Mouse (Mus musculus) thymus, adult 2 months (tissue): ENCODE results near the gene Olfr270. TPM values are rescaled to one million over a fixed set of nuclear protein-coding genes. Genes with fewer than 3 reads are reported as not detected.

Experiments used
- DNase-seq: peaks from one replicate; pipeline ENCODE4 v3.0.0; 2021
- H3K27ac ChIP-seq: fragments of 200-500 bp; 2 replicates; pipeline ENCODE4 v1.5.1; 2012; ENCODE audit warnings: low read length, control low read depth; ENCODE audit not compliant: control insufficient read depth, insufficient read depth
- H3K27me3 ChIP-seq: fragments of 200-500 bp; 2 replicates; pipeline ENCODE4 v1.6.1; 2012; ENCODE audit warnings: mild to moderate bottlenecking, low read length, moderate library complexity, mixed read lengths; ENCODE audit not compliant: control insufficient read depth, insufficient read depth
- H3K36me3 ChIP-seq: fragments of 200-500 bp; 2 replicates; pipeline ENCODE4 v1.6.1; 2012; ENCODE audit warnings: mild to moderate bottlenecking, low read length, moderate library complexity; ENCODE audit not compliant: control insufficient read depth, insufficient read depth
- H3K4me1 ChIP-seq: fragments of 200-500 bp; replicated peaks from 2 replicates; pipeline ENCODE4 v1.6.1; 2012; ENCODE audit warnings: low read length; ENCODE audit not compliant: control insufficient read depth, insufficient read depth
- H3K4me3 ChIP-seq: fragments of 200-500 bp; 2 replicates; pipeline ENCODE4 v1.5.1; 2012; ENCODE audit warnings: mild to moderate bottlenecking, low read length, control low read depth, moderate library complexity; ENCODE audit not compliant: control insufficient read depth, insufficient read depth
- CTCF ChIP-seq: fragments of 200-500 bp; IDR thresholded peaks from 2 replicates; pipeline ENCODE4 v1.5.1; 2012; ENCODE audit warnings: mild to moderate bottlenecking, control low read depth, low read length, moderate library complexity, borderline replicate concordance; ENCODE audit not compliant: control insufficient read depth, poor library complexity, insufficient read depth; ENCODE audit errors: extremely low read depth
- POLR2A ChIP-seq: fragments of 200-500 bp; IDR thresholded peaks from 2 replicates; pipeline ENCODE4 v1.6.1; 2012; ENCODE audit warnings: mild to moderate bottlenecking, low read length, control low read depth, moderate library complexity; ENCODE audit not compliant: control insufficient read depth, poor library complexity, insufficient read depth; ENCODE audit errors: extremely low read depth
- WGBS: fragments of 180-500 bp; shearing (Covaris S2); methylation state at CpG from one replicate; pipeline ENCODE4 v1.1.7; 2018; 5-methylcytosine and 5-hydroxymethylcytosine counted together
- polyA plus RNA-seq: library from polyadenylated mRNA; depleted of rRNA; stranded (reverse); fragments of >200 nt; gene quantifications from 2 replicates; pipeline ENCODE4 v1.2.3, GENCODE M21; 2012

Olfr270 gene
- polyA plus RNA-seq, 1 experiment: not detected

GRCm38 (mm10) chr4:52958693-52959092, 5.7 kb upstream of the Olfr270 start:
- TF ChIP-seq CTCF (no peak), POLR2A (no peak)
- Histone ChIP-seq H3K4me1 (no peaks in the 10 kb centered on the region), H3K36me3 (no peaks in the 10 kb centered on the region), H3K27ac (no peak overlapping the region), H3K4me3 (no peak overlapping the region), H3K27me3 (no peaks in the 10 kb centered on the region)
- WGBS: 38% methylated on average over 4 of the region's 4 CpGs
- DNase-seq: peak; percentile 3

GRCm38 (mm10) chr4:52985216-52985615, 20.9 kb downstream of the Olfr270 start:
- 78% methylated on average over 2 of the region's 2 CpGs for WGBS

GRCm38 (mm10) chr4:52986266-52986665, 21.9 kb downstream of the Olfr270 start:
- H3K27ac ChIP-seq: no peak overlapping the region
- TF ChIP-seq POLR2A: no peak
- TF ChIP-seq CTCF: no peak
- no peaks in the 10 kb centered on the region for H3K4me1 ChIP-seq
- DNase-seq: no peak
- H3K27me3 ChIP-seq: no peaks in the 10 kb centered on the region
- H3K4me3 ChIP-seq: no peak overlapping the region
- 96% methylated on average over 2 of the region's 2 CpGs for WGBS
- H3K36me3 ChIP-seq: no peaks in the 10 kb centered on the region

More at GRCm38 (mm10) chr4:52985216-52985615, 20.9 kb downstream of the Olfr270 start:
- DNase-seq: no peak
- Histone ChIP-seq H3K27me3 (no peaks in the 10 kb centered on the region), H3K27ac (no peak overlapping the region), H3K4me1 (no peaks in the 10 kb centered on the region), H3K36me3 (no peaks in the 10 kb centered on the region), H3K4me3 (no peak overlapping the region)
- TF ChIP-seq POLR2A (no peak), CTCF (no peak)

DNA sequence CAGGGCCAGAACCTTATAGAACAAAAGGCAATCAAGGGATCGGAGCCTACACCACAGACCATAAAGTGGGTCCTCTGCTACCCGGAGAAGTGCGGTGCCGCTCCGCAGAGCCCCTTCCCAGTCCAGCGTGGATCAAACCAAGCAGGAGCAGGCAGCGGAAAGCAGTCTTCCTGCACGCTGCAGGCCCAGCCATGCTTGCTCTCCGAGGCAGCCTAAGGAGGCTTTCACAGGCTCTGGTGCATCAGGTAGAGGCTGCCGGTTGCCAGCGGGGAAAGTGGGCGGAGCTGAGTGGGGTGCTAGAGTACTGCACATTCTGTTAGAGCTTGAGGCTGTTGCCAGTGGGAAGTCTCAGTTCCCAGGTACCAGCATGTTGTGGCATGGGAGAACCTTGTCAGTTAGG, 24.9 kb downstream of the Olfr270 start, which contains the start of gene Nipsnap3a:
Nipsnap3a (plus strand) TSS at position 25 of the 400 bp plus-strand sequence.
- TF ChIP-seq CTCF (no peak), POLR2A (no peak)
- H3K36me3 ChIP-seq: no peaks in the 10 kb centered on the region
- no peaks in the 10 kb centered on the region for H3K27me3 ChIP-seq
- no peak within 1 kb of the TSS for H3K4me3 ChIP-seq
- no peaks in the 10 kb centered on the region for H3K4me1 ChIP-seq
- H3K27ac ChIP-seq: no peak within 1 kb of the TSS
- 68% methylated on average over 12 of the region's 12 CpGs for WGBS
- DNase-seq: peak; percentile 3

- no peak for TF ChIP-seq CTCF
- no peak for TF ChIP-seq POLR2A
- no peaks in the 10 kb centered on the region for H3K27me3 ChIP-seq
- no peak overlapping the region for H3K4me3 ChIP-seq
- H3K4me1 ChIP-seq: no peaks in the 10 kb centered on the region; the same call in 1 of the 2 replicates
- H3K36me3 ChIP-seq: no peaks in the 10 kb centered on the region
- DNase-seq: no peak
- 90% methylated on average over 6 of the region's 6 CpGs for WGBS
- H3K27ac ChIP-seq: no peak overlapping the region
Measured at GRCm38 (mm10) chr4:52999449-52999848, 35.1 kb downstream of the Olfr270 start.

DNA sequence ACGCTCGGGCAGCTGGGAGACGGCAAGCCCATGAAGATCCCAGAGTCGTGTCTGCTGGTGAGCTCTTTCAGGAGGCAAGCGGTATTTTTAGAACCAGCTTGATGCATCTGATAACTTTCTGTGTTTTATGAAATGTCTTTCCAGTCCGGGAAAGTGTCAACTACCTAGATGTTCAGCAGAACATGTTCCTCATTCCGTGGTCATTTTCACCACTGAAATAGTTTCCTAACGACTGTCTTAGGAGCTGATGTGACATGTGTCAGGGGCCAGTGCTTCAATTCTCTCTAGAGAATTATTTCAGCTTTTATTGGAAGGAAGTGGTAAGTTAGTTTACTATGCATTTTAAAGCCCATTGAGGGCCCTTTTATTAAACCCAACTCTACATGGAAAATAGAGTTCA, 35.8 kb downstream of the Olfr270 start:
- H3K4me3 ChIP-seq: no peak overlapping the region
- no peak overlapping the region for H3K27ac ChIP-seq
- no peaks in the 10 kb centered on the region; the same call in 1 of the 2 replicates for H3K4me1 ChIP-seq
- WGBS: 28% methylated on average over 8 of the region's 8 CpGs
- no peak for DNase-seq
- TF ChIP-seq CTCF (no peak), POLR2A (no peak)
- H3K36me3 ChIP-seq: no peaks in the 10 kb centered on the region
- no peaks in the 10 kb centered on the region for H3K27me3 ChIP-seq

GRCm38 (mm10) chr4:53009183-53009582, 44.8 kb downstream of the Olfr270 start:
- Histone ChIP-seq H3K27me3 (no peaks in the 10 kb centered on the region), H3K36me3 (no peaks in the 10 kb centered on the region), H3K4me1 (peaks cover 7% of the 10 kb centered on the region), H3K27ac (no peak overlapping the region), H3K4me3 (no peak overlapping the region)
- 89% methylated on average over 4 of the region's 4 CpGs for WGBS
- DNase-seq: no peak
- TF ChIP-seq POLR2A: no peak
- TF ChIP-seq CTCF: no peak

- no peaks in the 10 kb centered on the region for H3K27me3 ChIP-seq
Measured at GRCm38 (mm10) chr4:53009871-53010270, 45.5 kb downstream of the Olfr270 start.

More at GRCm38 (mm10) chr4:53009871-53010270, 45.5 kb downstream of the Olfr270 start:
- no peak for TF ChIP-seq CTCF
- peaks cover 7% of the 10 kb centered on the region for H3K4me1 ChIP-seq
- 95% methylated on average over 4 of the region's 4 CpGs for WGBS
- H3K36me3 ChIP-seq: no peaks in the 10 kb centered on the region
- H3K4me3 ChIP-seq: no peak overlapping the region
- no peak overlapping the region for H3K27ac ChIP-seq
- DNase-seq: no peak
